Mouse (Mus musculus): Measurements from ENCODE around the gene Sfxn3. TPM values are rescaled to one million over a fixed set of nuclear protein-coding genes. Genes with fewer than 3 reads are reported as not detected.

Sfxn3 gene
- polyA plus RNA-seq, 1 experiment from 2014 or later, result 2.5 TPM

DNA sequence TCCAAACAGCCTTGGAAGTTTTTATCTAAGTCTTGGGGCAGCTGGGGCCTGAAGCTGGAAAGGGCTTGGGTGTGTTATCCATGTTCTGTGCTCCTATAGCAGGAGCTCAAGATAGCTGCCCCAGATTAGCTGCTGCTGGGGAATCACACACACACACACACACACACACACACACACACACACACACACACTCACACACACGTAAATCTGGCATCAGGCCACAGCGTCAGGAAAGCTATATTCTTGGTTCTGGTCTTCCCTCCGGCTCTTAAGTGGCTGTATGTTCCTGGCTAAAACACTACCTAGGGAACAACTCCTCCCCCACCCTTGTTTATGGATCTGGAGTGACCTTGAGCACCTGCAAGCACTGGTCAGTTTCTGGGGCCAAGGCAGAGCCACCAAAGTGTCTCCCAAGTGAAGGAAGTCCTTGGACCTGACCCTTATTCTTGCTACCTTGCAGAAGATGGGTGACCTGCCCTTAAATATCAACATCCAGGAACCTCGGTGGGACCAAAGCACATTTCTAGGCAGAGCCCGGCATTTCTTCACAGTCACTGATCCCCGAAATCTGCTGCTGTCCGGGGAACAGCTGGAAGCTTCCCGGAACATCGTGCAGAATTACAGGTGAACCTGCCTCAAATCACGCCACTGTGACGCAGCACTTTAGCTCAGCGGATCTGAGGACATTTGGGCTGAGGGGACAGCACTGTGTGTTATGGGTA lies 1.5 kb downstream of the Sfxn3 start:
- WGBS (ENCODE audit: insufficient replicate concordance), result 84% methylated on average over 12 of the region's 12 CpGs
- TF ChIP-seq EP300 (IDR thresholded peaks at IDR 0.05; ENCODE audit: low read depth) (no peak), CTCF (IDR thresholded peaks at IDR 0.05; ENCODE audit: low read depth) (no peak)
- ATAC-seq, result no peak
- DNase-seq, result no peak
- peak overlapping the region; percentile 68; the same call in 1 of the 2 replicates for H3K9ac ChIP-seq (replicated peaks)
- peaks cover 32% of the 10 kb centered on the region for H3K27me3 ChIP-seq (ENCODE audit: insufficient read depth, low read length)
- H3K4me1 ChIP-seq (ENCODE audit: insufficient read depth), result peaks cover 25% of the 10 kb centered on the region
- H3K27ac ChIP-seq (ENCODE audit: low read depth), result peak overlapping the region; percentile 87; the same call in 1 of the 2 replicates
- H3K4me3 ChIP-seq (ENCODE audit: low read depth, low read length), result 0 out of 2 replicates have a peak overlapping the region, but pooled peaks have one; percentile 59
- H3K4me2 ChIP-seq (ENCODE audit: low read depth, low read length), result peak overlapping the region; percentile 86
- 0 out of 2 replicates have a peak, but pooled peaks cover 2% of the 10 kb centered on the region for H3K36me3 ChIP-seq (replicated peaks; ENCODE audit: insufficient read depth, low read length)
- no peaks in the 10 kb centered on the region for H3K9me3 ChIP-seq (ENCODE audit: low read length)

DNA sequence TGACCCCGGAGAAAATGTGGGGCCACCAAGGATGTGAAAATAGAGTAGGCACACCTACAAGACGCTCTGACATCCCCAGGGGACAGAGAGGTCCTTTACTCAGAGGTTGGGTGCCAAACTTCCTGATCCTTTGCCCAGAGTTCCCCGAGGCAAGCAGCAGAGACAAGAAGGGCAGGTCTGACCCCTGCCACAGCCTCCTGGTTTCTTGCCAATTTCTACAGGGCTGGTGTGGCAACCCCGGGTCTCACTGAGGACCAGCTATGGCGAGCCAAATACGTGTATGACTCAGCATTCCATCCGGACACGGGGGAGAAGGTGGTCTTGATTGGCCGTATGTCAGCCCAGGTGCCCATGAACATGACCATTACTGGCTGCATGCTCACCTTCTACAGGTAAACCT lies 2.2 kb downstream of the Sfxn3 start:
- no peak for ATAC-seq
- Histone ChIP-seq H3K9me3 (ENCODE audit: low read length) (no peaks in the 10 kb centered on the region), H3K27ac (ENCODE audit: low read depth) (no peak overlapping the region), H3K27me3 (ENCODE audit: insufficient read depth, low read length) (peaks cover 27% of the 10 kb centered on the region), H3K4me1 (ENCODE audit: insufficient read depth) (peaks cover 25% of the 10 kb centered on the region), H3K36me3 (replicated peaks; ENCODE audit: insufficient read depth, low read length) (0 out of 2 replicates have a peak, but pooled peaks cover 2% of the 10 kb centered on the region), H3K4me3 (ENCODE audit: low read depth, low read length) (no peak overlapping the region), H3K4me2 (ENCODE audit: low read depth, low read length) (no peak overlapping the region), H3K9ac (replicated peaks) (no peak overlapping the region)
- no peak for TF ChIP-seq EP300 (IDR thresholded peaks at IDR 0.05; ENCODE audit: low read depth)
- TF ChIP-seq CTCF (IDR thresholded peaks at IDR 0.05; ENCODE audit: low read depth), result no peak
- no peak for DNase-seq
- WGBS (ENCODE audit: insufficient replicate concordance), result 68% methylated on average over 9 of the region's 9 CpGs

DNA sequence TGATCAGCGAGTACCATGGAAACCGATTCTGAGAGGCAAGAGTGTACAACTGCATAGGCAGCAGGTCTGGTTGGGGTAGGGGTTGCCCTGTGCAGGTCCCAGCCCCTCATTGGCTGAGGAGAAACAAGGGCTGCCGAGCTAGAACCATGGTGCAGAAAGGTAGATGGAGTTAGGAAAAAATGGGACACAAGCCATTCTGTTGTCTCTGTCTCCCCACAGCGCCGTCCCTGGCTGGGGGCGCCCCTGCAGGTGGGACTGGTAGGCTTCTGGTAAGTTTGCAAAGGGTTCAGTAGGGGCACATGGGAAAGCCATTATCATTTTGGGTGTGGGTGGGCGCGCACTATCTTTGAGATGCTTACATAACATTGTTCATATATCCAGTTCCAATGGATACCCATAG lies 6.1 kb downstream of the Sfxn3 start:
- ATAC-seq, result no peak
- TF ChIP-seq EP300 (IDR thresholded peaks at IDR 0.05; ENCODE audit: low read depth) (no peak), CTCF (IDR thresholded peaks at IDR 0.05; ENCODE audit: low read depth) (no peak)

DNA sequence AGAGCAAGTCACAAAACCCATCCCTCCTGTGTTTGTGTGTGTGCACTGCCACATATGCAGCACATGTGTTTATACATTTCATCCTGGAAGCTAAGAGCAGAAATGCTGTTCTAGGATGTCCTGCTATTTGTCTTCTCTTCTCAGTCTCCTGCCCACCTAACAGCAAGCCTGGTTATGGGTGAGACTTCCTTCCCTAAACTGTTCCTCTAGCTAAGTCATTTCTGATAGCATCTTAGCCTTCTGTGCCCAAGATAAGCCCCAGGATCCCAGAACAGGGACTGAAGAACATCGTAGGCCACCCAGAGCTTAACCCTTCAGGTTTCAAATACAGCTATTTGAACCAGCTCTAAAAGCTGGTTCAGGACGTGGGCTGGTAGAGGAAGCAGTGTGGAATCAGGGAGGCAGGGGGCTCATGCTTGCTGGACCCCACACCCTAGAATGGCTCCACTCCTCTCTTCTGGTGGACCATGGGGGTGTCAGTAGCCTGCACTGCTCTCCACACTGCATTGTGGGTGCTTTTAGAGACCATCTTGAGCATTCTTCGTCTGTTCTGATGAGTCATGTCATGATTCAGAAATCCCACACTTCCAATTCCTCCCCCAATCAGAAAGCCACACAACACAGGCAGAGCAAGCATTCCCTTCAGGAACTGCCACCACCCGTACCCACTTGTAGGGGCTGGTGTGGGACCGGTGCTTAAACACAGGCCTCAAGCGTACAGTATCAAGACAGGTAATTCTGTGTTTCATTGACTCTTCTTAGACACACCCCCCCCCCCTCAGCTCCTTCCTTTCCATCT lies 7.8 kb downstream of the Sfxn3 start:
- H3K4me3 ChIP-seq (ENCODE audit: low read depth, low read length), result no peak overlapping the region
- no peak for ATAC-seq
- H3K4me2 ChIP-seq (ENCODE audit: low read depth, low read length), result no peak overlapping the region
- 0 out of 2 replicates have a peak, but pooled peaks cover 2% of the 10 kb centered on the region for H3K36me3 ChIP-seq (replicated peaks; ENCODE audit: insufficient read depth, low read length)
- no peaks in the 10 kb centered on the region for H3K9me3 ChIP-seq (ENCODE audit: low read length)
- 66% methylated on average over 6 of the region's 6 CpGs for WGBS (ENCODE audit: insufficient replicate concordance)
- H3K27me3 ChIP-seq (ENCODE audit: insufficient read depth, low read length), result no peaks in the 10 kb centered on the region
- peaks cover 25% of the 10 kb centered on the region for H3K4me1 ChIP-seq (ENCODE audit: insufficient read depth)
- DNase-seq, result no peak
- TF ChIP-seq CTCF (IDR thresholded peaks at IDR 0.05; ENCODE audit: low read depth) (no peak), EP300 (IDR thresholded peaks at IDR 0.05; ENCODE audit: low read depth) (no peak)
- no peak overlapping the region for H3K9ac ChIP-seq (replicated peaks)
- H3K27ac ChIP-seq (ENCODE audit: low read depth), result no peak overlapping the region

More for the DNA sequence above, 6.1 kb downstream of the Sfxn3 start:
- 0 out of 2 replicates have a peak, but pooled peaks cover 2% of the 10 kb centered on the region for H3K36me3 ChIP-seq (replicated peaks; ENCODE audit: insufficient read depth, low read length)
- peaks cover 15% of the 10 kb centered on the region for H3K4me1 ChIP-seq (ENCODE audit: insufficient read depth)
- DNase-seq, result no peak
- H3K9me3 ChIP-seq (ENCODE audit: low read length), result no peaks in the 10 kb centered on the region
- 88% methylated on average over 8 of the region's 8 CpGs for WGBS (ENCODE audit: insufficient replicate concordance)
- no peak overlapping the region for H3K4me2 ChIP-seq (ENCODE audit: low read depth, low read length)
- H3K27me3 ChIP-seq (ENCODE audit: insufficient read depth, low read length), result no peaks in the 10 kb centered on the region
- no peak overlapping the region for H3K9ac ChIP-seq (replicated peaks)
- no peak overlapping the region for H3K4me3 ChIP-seq (ENCODE audit: low read depth, low read length)
- no peak overlapping the region for H3K27ac ChIP-seq (ENCODE audit: low read depth)

DNA sequence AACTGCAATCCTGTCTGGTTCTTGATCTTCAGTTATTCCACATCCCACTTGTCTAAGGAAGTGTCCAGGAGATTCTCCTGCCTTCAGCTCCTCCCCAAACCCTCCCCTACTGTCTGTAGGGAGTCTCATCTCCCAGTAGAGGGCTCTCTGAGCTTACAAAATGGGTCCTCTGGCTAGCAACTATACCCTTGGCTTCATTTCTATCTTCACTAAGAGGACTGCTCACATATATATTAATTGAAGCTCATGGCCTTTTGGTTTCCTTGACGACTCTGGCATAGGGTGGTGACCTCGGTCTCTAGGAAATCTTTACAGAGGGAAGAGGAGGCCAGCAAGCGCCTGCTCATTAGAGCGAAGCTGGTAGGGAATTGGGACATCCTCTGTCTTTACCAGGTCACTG lies 9.1 kb downstream of the Sfxn3 start:
- H3K36me3 ChIP-seq (replicated peaks; ENCODE audit: insufficient read depth, low read length), result 0 out of 2 replicates have a peak, but pooled peaks cover 2% of the 10 kb centered on the region
- H3K4me2 ChIP-seq (ENCODE audit: low read depth, low read length), result no peak overlapping the region
- ATAC-seq, result no peak
- 34% methylated on average over 4 of the region's 4 CpGs for WGBS (ENCODE audit: insufficient replicate concordance)
- H3K27ac ChIP-seq (ENCODE audit: low read depth), result no peak overlapping the region
- no peaks in the 10 kb centered on the region for H3K9me3 ChIP-seq (ENCODE audit: low read length)
- no peak overlapping the region for H3K4me3 ChIP-seq (ENCODE audit: low read depth, low read length)
- DNase-seq, result no peak
- TF ChIP-seq CTCF (IDR thresholded peaks at IDR 0.05; ENCODE audit: low read depth), result peak; percentile 82
- no peak for TF ChIP-seq EP300 (IDR thresholded peaks at IDR 0.05; ENCODE audit: low read depth)
- H3K4me1 ChIP-seq (ENCODE audit: insufficient read depth), result peaks cover 25% of the 10 kb centered on the region
- H3K9ac ChIP-seq (replicated peaks), result no peak overlapping the region
- no peaks in the 10 kb centered on the region for H3K27me3 ChIP-seq (ENCODE audit: insufficient read depth, low read length)
